21 mouse cellular contexts compared by ENCODE assay signal in the genomic region with DNA sequence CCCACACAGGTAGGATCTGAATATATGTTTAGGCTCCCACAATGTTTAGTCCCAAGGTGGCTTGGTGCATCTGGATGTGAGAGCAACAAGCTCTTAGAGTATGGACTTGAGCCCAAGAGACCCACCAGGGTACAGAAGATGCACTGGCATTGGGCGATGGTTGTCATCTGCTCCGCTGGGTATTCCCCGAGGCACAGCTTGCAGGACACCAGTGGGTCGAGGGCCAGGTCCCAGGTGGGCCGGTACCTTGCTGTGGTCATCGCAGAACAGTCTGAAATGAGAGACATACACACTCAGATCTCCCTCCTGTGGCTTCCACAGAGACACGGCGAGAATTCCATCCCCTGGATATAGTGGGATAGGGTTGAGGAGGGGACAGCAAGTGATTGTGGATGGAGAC.
A peak's percentile ranks its signal among the peaks of the same experiment; 100 is the strongest.
DNase-seq lines count a peak whose midpoint lies in the region; ATAC-seq and TF ChIP-seq lines count a peak whose summit lies in the region.
"Had no signal": no experiment of that assay in that cellular context is flagged by ENCODE, and none has a peak within 500 bp of the region (broad histone marks: within the 10 kb centered on the region; RNA-seq: fewer than 3 reads in every experiment).

No protein-coding gene starts in this region.

- no peak overlapping the region for H3K27ac ChIP-seq in hindbrain, embryonic 16.5 days (ENCODE audit: low read depth, low read length)
- H3K27ac ChIP-seq in hindbrain, embryonic 13.5 days = no peak overlapping the region
- H3K27ac ChIP-seq in hindbrain, postnatal 0 days = no peak overlapping the region
- H3K27ac ChIP-seq in hindbrain, embryonic 10.5 days = no peak overlapping the region

- peak; percentile 91 for DNase-seq in heart, adult 11 months
- no peak for DNase-seq in heart, postnatal 10 days
- no peak for DNase-seq in hindbrain, postnatal 0 days (ENCODE audit: low spot score)
- no peak for DNase-seq in hindbrain, embryonic 10.5 days (ENCODE audit: low spot score)
- DNase-seq: adrenal gland, adult 2 months; adrenal gland, adult 8-10 months; adrenal gland, postnatal 10 days; adrenal gland, postnatal 14 days; adrenal gland, postnatal 25 days; adrenal gland, postnatal 36 days; B cell, adult 2 months; cerebellum, adult 11 months; cerebellum, adult 11-12 months; cerebellum, adult 18-20 months had no signal

- no peak overlapping the region for H3K4me3 ChIP-seq in hindbrain, embryonic 16.5 days (ENCODE audit: low read length)
- no peak overlapping the region for H3K4me3 ChIP-seq in hindbrain, embryonic 13.5 days
- no peak overlapping the region for H3K4me3 ChIP-seq in hindbrain, postnatal 0 days (ENCODE audit: low read length)
- no peak overlapping the region for H3K4me3 ChIP-seq in hindbrain, embryonic 10.5 days

- intact Hi-C loops in heart, postnatal 10 days (cut with DNase I) = no loop called here

- H3K9ac ChIP-seq in hindbrain, embryonic 16.5 days (ENCODE audit: low read depth, low read length) = no peak overlapping the region
- H3K9ac ChIP-seq in hindbrain, embryonic 13.5 days = no peak overlapping the region
- no peak overlapping the region for H3K9ac ChIP-seq in hindbrain, postnatal 0 days (replicated peaks; ENCODE audit: low read length)

- no peaks in the 10 kb centered on the region for H3K4me1 ChIP-seq in hindbrain, embryonic 16.5 days (ENCODE audit: control insufficient read depth, insufficient read depth, low read depth, low read length)
- H3K4me1 ChIP-seq in hindbrain, embryonic 13.5 days (replicated peaks) = peaks cover 27% of the 10 kb centered on the region
- H3K4me1 ChIP-seq in hindbrain, postnatal 0 days (ENCODE audit: insufficient read depth, low read length) = no peaks in the 10 kb centered on the region
- H3K4me1 ChIP-seq in hindbrain, embryonic 10.5 days (replicated peaks) = no peaks in the 10 kb centered on the region

- no peaks in the 10 kb centered on the region for H3K9me3 ChIP-seq in hindbrain, embryonic 16.5 days (ENCODE audit: control insufficient read depth, low read length)
- H3K9me3 ChIP-seq in hindbrain, embryonic 13.5 days = no peaks in the 10 kb centered on the region
- H3K9me3 ChIP-seq in hindbrain, postnatal 0 days (ENCODE audit: low read length) = no peaks in the 10 kb centered on the region
- no peaks in the 10 kb centered on the region for H3K9me3 ChIP-seq in hindbrain, embryonic 10.5 days

- no peaks in the 10 kb centered on the region for H3K27me3 ChIP-seq in hindbrain, embryonic 16.5 days (replicated peaks; ENCODE audit: control insufficient read depth, insufficient read depth, low read length)
- H3K27me3 ChIP-seq in hindbrain, embryonic 13.5 days = no peaks in the 10 kb centered on the region
- no peaks in the 10 kb centered on the region for H3K27me3 ChIP-seq in hindbrain, postnatal 0 days (ENCODE audit: insufficient read depth, low read length)
- no peaks in the 10 kb centered on the region for H3K27me3 ChIP-seq in hindbrain, embryonic 10.5 days (ENCODE audit: insufficient read depth, poor library complexity, severe bottlenecking)
- H3K27me3 ChIP-seq: CH12.LX, Patski had no signal

- no peaks in the 10 kb centered on the region for H3K36me3 ChIP-seq in hindbrain, embryonic 16.5 days (ENCODE audit: control insufficient read depth, insufficient read depth, low read length)
- H3K36me3 ChIP-seq in hindbrain, embryonic 13.5 days = peaks cover 27% of the 10 kb centered on the region
- no peaks in the 10 kb centered on the region for H3K36me3 ChIP-seq in hindbrain, postnatal 0 days (ENCODE audit: insufficient read depth, low read length)
- H3K36me3 ChIP-seq in hindbrain, embryonic 10.5 days = peaks cover 60% of the 10 kb centered on the region
- H3K36me3 ChIP-seq: G1E had no signal

- no peak for TF ChIP-seq CTCF in hindbrain, postnatal 0 days (IDR thresholded peaks at IDR 0.05; ENCODE audit: low read depth)

- 97% methylated on average over 8 of the region's 8 CpGs for WGBS in hindbrain, embryonic 16.5 days
- WGBS in hindbrain, embryonic 13.5 days = 95% methylated on average over 8 of the region's 8 CpGs
- 95% methylated on average over 8 of the region's 8 CpGs for WGBS in hindbrain, postnatal 0 days
- WGBS in hindbrain, embryonic 10.5 days = 93% methylated on average over 8 of the region's 8 CpGs

- no peak overlapping the region for H3K4me2 ChIP-seq in hindbrain, embryonic 16.5 days (ENCODE audit: low read length)
- H3K4me2 ChIP-seq in hindbrain, embryonic 13.5 days = no peak overlapping the region
- no peak overlapping the region for H3K4me2 ChIP-seq in hindbrain, postnatal 0 days (ENCODE audit: low read depth, low read length)

- ATAC-seq in hindbrain, embryonic 16.5 days = 0 out of 2 replicates have a peak, but pooled peaks have one; percentile 19
- no peak for ATAC-seq in hindbrain, embryonic 13.5 days (ENCODE audit: low FRiP score)
- ATAC-seq in hindbrain, postnatal 0 days = 0 out of 2 replicates have a peak, but pooled peaks have one; percentile 15
- ATAC-seq: activated CD4-positive, CD25-positive, alpha-beta regulatory T cell, adult 4 months; CD4-positive, CD25-positive, alpha-beta regulatory T cell, adult 4 months had no signal
